Mouse (Mus musculus) stomach, embryonic 16.5 days (tissue): ENCODE measurements around the gene Crybg2. TPM values are rescaled to one million over a fixed set of nuclear protein-coding genes. Genes with fewer than 3 reads are reported as not detected.
A peak's percentile ranks its signal among the peaks of the same experiment; 100 is the strongest.

Experiments used
- ATAC-seq: fragments of 200-750 bp; cut with Nextera tagmentation; 2 replicates; pipeline ENCODE4 v1.8.0; 2017; ENCODE audit warnings: moderate number of reproducible peaks, moderate TSS enrichment; ENCODE audit not compliant: insufficient read depth, low FRiP score
- H3K27ac ChIP-seq: fragments of 300-500 bp; sonication (generic); 2 replicates; pipeline ENCODE4 v1.5.1; 2014; ENCODE audit warnings: low read length
- H3K27me3 ChIP-seq: fragments of 300-500 bp; sonication (generic); 2 replicates; pipeline ENCODE4 v1.6.1; 2014; ENCODE audit warnings: low read length, control low read depth, mixed read lengths; ENCODE audit not compliant: control insufficient read depth, insufficient read depth
- H3K36me3 ChIP-seq: fragments of 300-500 bp; sonication (generic); 2 replicates; pipeline ENCODE4 v1.6.1; 2014; ENCODE audit warnings: low read length; ENCODE audit not compliant: control insufficient read depth, insufficient read depth
- H3K4me1 ChIP-seq: fragments of 300-500 bp; sonication (generic); 2 replicates; pipeline ENCODE4 v1.6.1; 2014; ENCODE audit warnings: low read length, control low read depth, mixed read lengths; ENCODE audit not compliant: control insufficient read depth, insufficient read depth
- H3K4me2 ChIP-seq: fragments of 300-500 bp; sonication (generic); 2 replicates; pipeline ENCODE4 v1.6.1; 2014; ENCODE audit warnings: low read depth, low read length, mixed read lengths
- H3K4me3 ChIP-seq: fragments of 300-500 bp; sonication (generic); replicated peaks from 2 replicates; pipeline ENCODE4 v1.5.1; 2014; ENCODE audit warnings: mild to moderate bottlenecking, low read length
- H3K9ac ChIP-seq: fragments of 300-500 bp; sonication (generic); 2 replicates; pipeline ENCODE4 v1.6.1; 2014; ENCODE audit warnings: low read length
- H3K9me3 ChIP-seq: fragments of 300-500 bp; sonication (generic); replicated peaks from 2 replicates; pipeline ENCODE4 v1.6.1; 2016; ENCODE audit warnings: low read length, control low read depth; ENCODE audit not compliant: control insufficient read depth
- WGBS: fragments of 180-500 bp; shearing (Covaris S2); extraction: QIAGEN DNeasy Blood & Tissue Kit; methylation state at CpG from one replicate; pipeline ENCODE4 v1.1.7; 2014; 5-methylcytosine and 5-hydroxymethylcytosine counted together
- polyA plus RNA-seq: library from polyadenylated mRNA; unstranded; fragments of >200 nt; fragmentation: Nextera tagmentation; extraction: Ambion mirVana; gene quantifications from 2 replicates; pipeline ENCODE4 v1.2.1, GENCODE M21; 2015

The Crybg2 gene
- polyA plus RNA-seq, 1 experiment from 2014 or later = 19.3 TPM

DNA sequence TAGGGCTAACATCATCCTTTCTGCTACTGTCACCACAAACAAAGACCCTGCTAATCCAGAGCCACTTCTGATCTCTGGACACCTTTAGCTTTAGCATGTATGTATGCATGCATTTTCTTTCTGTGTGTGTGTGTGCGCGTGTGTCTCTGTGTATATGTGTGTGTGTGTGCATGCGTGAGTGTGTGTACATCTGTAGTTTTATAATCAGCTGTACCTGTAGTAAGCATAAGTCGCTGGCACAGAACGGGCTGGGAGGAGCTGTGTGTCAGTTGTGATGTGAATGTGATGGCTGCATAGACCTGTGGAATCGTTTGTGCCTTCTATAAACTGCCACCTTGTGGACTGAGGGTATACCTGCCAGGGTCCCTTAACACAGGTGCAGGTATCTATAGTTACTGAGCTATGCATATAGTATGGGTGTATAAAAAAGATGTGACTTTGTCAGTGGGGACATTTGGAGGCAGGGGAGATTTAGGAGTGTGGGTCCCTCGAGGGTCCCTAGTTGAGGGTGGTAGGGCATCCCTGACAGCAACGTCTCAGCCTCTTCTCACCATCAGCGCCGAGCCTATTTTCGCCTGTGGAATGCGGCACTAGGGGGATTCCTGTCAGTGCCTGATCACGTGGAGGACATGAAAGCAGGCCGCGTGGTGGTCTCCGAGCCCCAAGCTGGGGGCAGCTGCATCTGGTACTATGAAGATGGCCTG, 30.1 kb downstream of the Crybg2 start:
- H3K4me2 ChIP-seq = no peak overlapping the region
- 80% methylated on average over 16 of the region's 16 CpGs for WGBS
- no peaks in the 10 kb centered on the region for H3K27me3 ChIP-seq
- no peak overlapping the region for H3K9ac ChIP-seq
- H3K36me3 ChIP-seq = no peaks in the 10 kb centered on the region
- no peak for ATAC-seq
- no peaks in the 10 kb centered on the region for H3K4me1 ChIP-seq
- H3K4me3 ChIP-seq = no peak overlapping the region
- H3K27ac ChIP-seq = no peak overlapping the region
- H3K9me3 ChIP-seq = no peaks in the 10 kb centered on the region

DNA sequence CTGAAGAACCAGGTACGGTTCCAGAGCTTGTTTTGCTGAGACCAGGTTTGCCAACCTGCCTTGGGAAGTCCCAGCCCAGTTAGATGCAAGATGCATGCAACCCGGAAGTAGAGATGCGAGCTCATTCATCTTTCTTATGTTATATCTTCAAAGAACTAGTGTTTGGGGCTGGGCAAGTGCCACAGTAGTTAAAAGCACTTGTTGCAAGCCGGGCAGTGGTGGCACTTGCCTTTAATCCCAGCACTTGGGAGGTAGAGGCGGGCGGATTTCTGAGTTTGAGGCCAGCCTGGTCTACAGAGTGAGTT, 30.6 kb downstream of the Crybg2 start:
- 84% methylated on average over 6 of the region's 6 CpGs for WGBS
- Histone ChIP-seq H3K4me1 (no peaks in the 10 kb centered on the region), H3K4me3 (no peak overlapping the region), H3K36me3 (no peaks in the 10 kb centered on the region), H3K27ac (no peak overlapping the region), H3K9ac (no peak overlapping the region), H3K27me3 (no peaks in the 10 kb centered on the region), H3K9me3 (no peaks in the 10 kb centered on the region), H3K4me2 (no peak overlapping the region)
- no peak for ATAC-seq

DNA sequence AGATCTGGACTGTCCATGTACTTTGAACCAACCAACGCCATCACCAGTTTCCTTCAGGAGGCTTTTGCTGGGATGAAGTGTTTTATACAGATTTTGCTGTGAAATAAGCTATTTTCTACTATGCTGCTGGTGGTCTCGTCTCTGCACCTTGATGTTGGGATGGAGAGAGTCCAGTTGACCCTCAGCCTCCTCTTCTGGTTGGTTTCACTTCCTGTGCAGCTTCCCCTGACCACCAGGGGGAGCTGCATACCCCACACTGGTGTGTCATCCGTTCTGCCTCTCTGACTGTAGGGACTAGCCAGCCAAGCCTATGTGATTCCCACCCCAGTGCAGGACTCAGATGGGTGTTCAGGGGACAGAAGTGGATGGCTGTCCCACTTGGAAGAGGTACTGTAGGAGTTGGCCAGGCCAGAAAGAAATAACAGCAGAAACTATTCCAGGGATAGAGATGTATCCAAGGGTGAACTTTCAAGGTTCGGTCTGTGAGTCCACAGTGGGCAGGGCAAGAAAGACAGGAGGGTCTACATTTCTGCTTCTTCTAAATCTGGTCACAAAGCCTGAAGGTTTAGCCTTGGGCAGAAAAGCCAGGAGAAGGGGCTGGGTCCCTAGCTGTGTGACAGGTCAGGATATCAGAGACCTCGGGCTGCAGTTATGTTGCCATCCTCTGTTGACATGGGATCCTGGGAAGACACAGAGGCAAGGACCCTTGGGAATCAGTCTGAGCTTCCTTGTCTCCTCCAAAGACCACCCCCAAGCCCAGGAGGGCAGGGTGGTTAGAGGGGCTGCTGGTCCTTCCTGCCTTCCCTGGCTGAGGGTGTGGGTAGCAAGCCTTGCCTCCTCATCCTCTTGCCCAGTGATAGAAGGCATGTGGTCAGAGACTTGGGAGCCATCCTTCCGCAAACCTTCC, 32.0 kb downstream of the Crybg2 start:
- Histone ChIP-seq H3K4me2 (no peak overlapping the region), H3K4me3 (no peak overlapping the region), H3K9me3 (no peaks in the 10 kb centered on the region), H3K36me3 (no peaks in the 10 kb centered on the region), H3K27ac (no peak overlapping the region), H3K27me3 (no peaks in the 10 kb centered on the region), H3K4me1 (no peaks in the 10 kb centered on the region), H3K9ac (no peak overlapping the region)
- WGBS = 70% methylated on average over 6 of the region's 6 CpGs
- ATAC-seq = no peak

GRCm38 (mm10) chr4:134094004-134094564, 33.5 kb downstream of the Crybg2 start:
- WGBS = 79% methylated on average over 7 of the region's 7 CpGs
- no peak overlapping the region for H3K27ac ChIP-seq
- no peaks in the 10 kb centered on the region for H3K9me3 ChIP-seq
- H3K27me3 ChIP-seq = no peaks in the 10 kb centered on the region
- no peaks in the 10 kb centered on the region for H3K4me1 ChIP-seq
- ATAC-seq = no peak
- no peak overlapping the region for H3K4me2 ChIP-seq
- H3K36me3 ChIP-seq = no peaks in the 10 kb centered on the region
- peak overlapping the region; percentile 5; the same call in 1 of the 2 replicates for H3K4me3 ChIP-seq
- H3K9ac ChIP-seq = no peak overlapping the region

- Histone ChIP-seq H3K4me3 (peak within 1 kb of the TSS; percentile 5; the same call in 1 of the 2 replicates), H3K9ac (no peak within 1 kb of the TSS), H3K27ac (0 out of 2 replicates have a peak within 1 kb of the TSS, but pooled peaks have one; percentile 11), H3K27me3 (no peaks in the 10 kb centered on the region), H3K36me3 (no peaks in the 10 kb centered on the region), H3K4me2 (no peak within 1 kb of the TSS), H3K4me1 (no peaks in the 10 kb centered on the region), H3K9me3 (no peaks in the 10 kb centered on the region)
- no peak for ATAC-seq
- WGBS = 55% methylated on average over 3 of the region's 3 CpGs
Observed at GRCm38 (mm10) chr4:134094923-134095547, 34.4 kb downstream of the Crybg2 start, which contains the start of gene Cd52. Cd52 (minus strand) TSS chr4:134095082.

DNA sequence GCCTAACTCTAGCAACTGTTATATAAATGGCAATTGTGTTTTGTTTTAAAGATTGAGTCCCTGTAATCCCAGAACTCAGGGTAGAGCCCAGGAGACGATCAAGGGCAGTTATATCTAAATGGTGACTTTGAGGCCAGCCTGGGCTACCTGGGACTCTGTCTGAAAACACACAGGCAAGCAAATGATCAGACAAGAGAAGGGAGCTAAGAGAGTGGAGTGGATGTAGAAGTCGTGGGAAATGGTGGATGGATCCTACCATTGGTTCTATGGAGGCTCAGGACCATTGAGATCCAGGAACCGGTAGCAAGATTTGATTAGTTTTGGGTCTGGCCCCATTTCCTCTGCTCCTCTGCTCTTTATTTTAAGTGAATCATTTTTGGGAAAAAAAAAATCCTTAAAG, 35.5 kb downstream of the Crybg2 start:
- Histone ChIP-seq H3K9ac (no peak overlapping the region), H3K4me1 (no peaks in the 10 kb centered on the region), H3K9me3 (no peaks in the 10 kb centered on the region), H3K27me3 (no peaks in the 10 kb centered on the region), H3K4me2 (no peak overlapping the region), H3K36me3 (no peaks in the 10 kb centered on the region), H3K27ac (no peak overlapping the region), H3K4me3 (no peak overlapping the region)
- 84% methylated on average over 3 of the region's 3 CpGs for WGBS
- ATAC-seq = no peak

DNA sequence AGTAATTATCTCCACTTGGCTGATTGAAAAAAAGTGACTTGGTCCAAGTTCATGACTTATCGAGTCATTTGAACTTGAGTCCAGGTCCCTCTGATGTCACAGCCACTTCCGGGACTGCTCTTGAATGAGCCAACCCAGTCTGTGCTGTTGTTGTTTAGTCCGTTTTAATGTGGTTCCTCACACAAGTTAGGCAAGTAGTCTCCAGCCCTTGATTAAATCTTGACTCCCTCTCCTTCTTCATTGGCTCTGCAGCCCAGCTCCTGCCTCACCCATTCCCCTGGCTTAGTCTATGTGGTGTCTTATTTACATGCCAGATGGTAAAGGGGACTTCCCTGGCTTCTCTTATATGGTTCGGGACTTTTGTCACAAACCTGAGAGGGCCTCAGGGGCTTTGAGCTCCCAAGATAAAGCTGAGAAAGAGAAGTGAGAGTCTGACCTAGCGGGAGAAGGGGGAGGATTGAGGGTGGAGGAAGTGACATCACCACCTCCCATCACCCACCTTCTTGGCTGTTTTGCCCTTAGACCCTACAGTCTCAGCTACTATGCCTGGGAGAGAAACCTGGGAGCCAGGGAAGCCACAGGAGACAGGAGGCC, 36.5 kb downstream of the Crybg2 start:
- H3K9me3 ChIP-seq = no peaks in the 10 kb centered on the region
- no peaks in the 10 kb centered on the region for H3K4me1 ChIP-seq
- ATAC-seq = no peak
- no peaks in the 10 kb centered on the region for H3K36me3 ChIP-seq
- no peak overlapping the region for H3K27ac ChIP-seq
- 68% methylated on average over 5 of the region's 5 CpGs for WGBS
- no peak overlapping the region for H3K4me3 ChIP-seq
- H3K4me2 ChIP-seq = no peak overlapping the region
- no peaks in the 10 kb centered on the region for H3K27me3 ChIP-seq
- no peak overlapping the region for H3K9ac ChIP-seq

GRCm38 (mm10) chr4:134098628-134099027, 38.0 kb downstream of the Crybg2 start:
- WGBS = 44% methylated on average over 8 of the region's 8 CpGs
- Histone ChIP-seq H3K27ac (peak overlapping the region; percentile 42; the same call in 1 of the 2 replicates), H3K36me3 (no peaks in the 10 kb centered on the region), H3K4me1 (peaks cover 4% of the 10 kb centered on the region; the same call in 1 of the 2 replicates), H3K9ac (no peak overlapping the region), H3K4me3 (no peak overlapping the region), H3K4me2 (no peak overlapping the region), H3K27me3 (no peaks in the 10 kb centered on the region), H3K9me3 (no peaks in the 10 kb centered on the region)
- ATAC-seq = no peak
